Mouse (Mus musculus): ENCODE measurements around the gene Pcdh15.

Gene Pcdh15

GRCm38 (mm10) chr10:73098966-73099845, at the start of gene Pcdh15:
Gene Pcdh15 (plus strand): TSS chr10:73099342.
- ChIA-PET POLR2A (interaction anchor here in 2 of 4 experiments (0.6 to 2.0 kb wide), 3 partner anchors 67 to 980 kb away, joined by 3 to 4 read pairs (median 4); no protein-coding TSS in a partner anchor), CTCF (interaction anchor here in 3 of 4 experiments (1.0 to 1.5 kb wide), 7 partner anchors 9 to 301 kb away, joined by 4 to 10 read pairs (median 4); no protein-coding TSS in a partner anchor)

DNA sequence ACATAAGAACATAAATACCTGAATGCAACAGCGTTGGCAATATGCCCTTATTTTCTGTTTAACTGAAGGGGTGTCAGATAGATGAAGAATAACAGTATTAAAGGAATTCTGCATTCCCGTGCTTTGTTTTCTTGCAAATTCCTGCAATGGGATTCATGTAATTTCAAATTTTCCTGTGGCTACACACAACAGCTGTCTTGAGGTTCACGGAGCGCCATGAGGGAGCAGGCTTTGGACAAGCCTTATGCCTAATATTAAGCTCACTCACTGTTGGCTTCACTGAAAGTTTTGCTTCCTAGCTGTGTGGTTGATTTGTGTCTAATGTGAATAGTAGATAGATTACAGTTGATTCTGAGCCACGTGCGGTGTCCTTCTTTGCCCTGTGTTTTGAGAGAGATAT, 47.1 kb upstream of the Pcdh15 start:
- ChIA-PET POLR2A (no interaction called here), CTCF (no interaction called here)

GRCm38 (mm10) chr10:73059726-73060230, 39.4 kb upstream of the Pcdh15 start:
- ChIA-PET POLR2A (no interaction called here), CTCF (no interaction called here)

- ChIA-PET POLR2A (no interaction called here), CTCF (interaction anchor here in 3 of 4 experiments (0.6 to 1.5 kb wide), 3 partner anchors 17 to 20 kb away, joined by 3 to 4 read pairs (median 4); no protein-coding TSS in a partner anchor)
Measured at GRCm38 (mm10) chr10:73086703-73087102, 12.4 kb upstream of the Pcdh15 start.

GRCm38 (mm10) chr10:73096531-73097135, 2.5 kb upstream of the Pcdh15 start:
- POLR2A ChIA-PET: no interaction called here
- CTCF ChIA-PET: interaction anchor here in 1 of 4 experiments (0.6 kb wide), 1 partner anchor 1201 kb away, joined by 3 read pairs; no protein-coding TSS in a partner anchor

- POLR2A ChIA-PET: no interaction called here
- CTCF ChIA-PET: interaction anchor here in 1 of 4 experiments (0.9 kb wide), 1 partner anchor 57 kb away, joined by 3 read pairs; no protein-coding TSS in a partner anchor
Measured at GRCm38 (mm10) chr10:73097176-73097575, 2.0 kb upstream of the Pcdh15 start.

DNA sequence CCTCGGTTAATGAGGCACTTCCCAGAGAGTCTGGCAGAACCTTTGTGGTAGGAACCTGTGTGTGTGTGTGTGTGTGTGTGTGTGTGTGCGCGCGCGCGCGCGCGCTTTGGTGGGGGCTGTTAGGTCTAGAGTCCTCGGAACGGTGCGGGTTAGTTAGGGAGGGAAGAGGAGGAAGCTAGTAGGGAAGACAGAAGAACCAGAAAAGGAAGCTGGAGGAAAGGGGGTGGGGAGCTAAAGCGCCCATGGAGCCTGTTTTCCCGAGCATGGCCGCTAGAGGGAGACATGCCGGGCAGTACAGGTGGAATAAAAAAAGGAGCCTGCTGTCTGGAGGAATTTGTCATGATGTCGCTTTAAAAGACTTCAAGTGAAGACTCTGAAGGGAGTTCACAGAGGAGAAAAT, 1.2 kb upstream of the Pcdh15 start:
- CTCF ChIA-PET: interaction anchor here (0.6 to 1.3 kb wide), 11 partner anchors 8 to 1897 kb away, joined by 3 to 10 read pairs (median 3); no protein-coding TSS in a partner anchor
- POLR2A ChIA-PET: interaction anchor here in 2 of 4 experiments (1.2 to 2.0 kb wide), 2 partner anchors 66 to 86 kb away, joined by 3 to 4 read pairs; no protein-coding TSS in a partner anchor

GRCm38 (mm10) chr10:73099846-73100241, 702 bp downstream of the Pcdh15 start:
- ChIA-PET CTCF (interaction anchor here in 3 of 4 experiments (1.0 to 1.5 kb wide), 5 partner anchors 8 to 301 kb away, joined by 4 to 6 read pairs (median 4); no protein-coding TSS in a partner anchor), POLR2A (interaction anchor here in 1 of 4 experiments (0.6 to 2.0 kb wide), 2 partner anchors 68 to 981 kb away, joined by 4 read pairs; no protein-coding TSS in a partner anchor)

DNA sequence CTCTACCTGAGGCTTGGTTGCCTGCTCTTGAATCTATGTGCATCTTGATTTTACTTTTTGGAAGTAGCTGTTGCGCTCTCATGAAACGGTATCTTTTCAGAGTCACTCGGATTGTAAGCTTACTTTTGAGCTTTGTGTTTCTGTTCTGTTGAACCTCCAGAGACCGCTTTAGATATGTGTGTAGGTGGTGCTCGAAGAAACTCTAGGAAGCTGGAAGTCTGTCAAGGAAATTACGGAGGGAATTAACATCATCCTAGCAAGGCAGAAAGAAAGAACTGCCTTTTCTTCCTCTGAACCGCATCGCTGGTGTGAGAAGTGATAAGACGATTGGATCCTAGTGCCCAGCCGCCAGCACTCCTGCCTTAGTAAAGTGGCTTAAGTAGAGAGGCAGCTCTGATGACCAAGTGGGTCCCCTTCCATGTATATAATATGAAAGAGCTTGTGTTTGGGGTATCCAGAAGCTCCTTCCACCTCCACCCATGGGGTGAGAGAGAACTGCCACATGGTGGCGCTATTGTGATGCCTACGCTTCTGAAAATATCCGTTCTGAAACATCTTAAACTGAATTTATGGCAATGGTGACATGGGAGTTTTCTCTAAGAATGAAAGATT, 4.3 kb downstream of the Pcdh15 start:
- CTCF ChIA-PET: interaction anchor here (0.5 to 4.1 kb wide), 17 partner anchors 8 to 1762 kb away, joined by 3 to 44 read pairs (median 4); no protein-coding TSS in a partner anchor
- POLR2A ChIA-PET: no interaction called here

DNA sequence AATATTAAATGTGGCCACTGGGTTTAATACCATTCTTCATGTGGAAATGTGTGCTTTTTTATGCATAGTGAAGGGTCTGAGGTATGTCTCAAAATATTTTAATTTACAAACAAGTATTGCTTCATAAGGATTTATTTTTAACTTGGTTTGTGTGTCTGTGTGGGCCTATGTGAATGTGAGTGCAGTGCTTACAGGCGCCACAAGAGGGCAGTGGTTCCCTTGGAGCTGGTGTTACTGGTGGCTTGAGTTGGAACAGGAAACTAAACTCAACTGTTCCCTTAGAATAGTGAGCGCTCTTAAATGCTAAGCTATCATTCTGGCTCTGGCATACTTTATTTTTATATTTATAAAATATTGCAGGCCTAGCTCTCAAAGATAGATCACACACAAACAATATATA, 6.8 kb downstream of the Pcdh15 start:
- POLR2A ChIA-PET: no interaction called here
- CTCF ChIA-PET: interaction anchor here (0.6 to 4.1 kb wide), 13 partner anchors 8 to 1810 kb away, joined by 3 to 44 read pairs (median 5); no protein-coding TSS in a partner anchor

GRCm38 (mm10) chr10:73137985-73138384, 38.8 kb downstream of the Pcdh15 start:
- ChIA-PET POLR2A (no interaction called here), CTCF (no interaction called here)

- POLR2A ChIA-PET: no interaction called here
- CTCF ChIA-PET: no interaction called here
Measured at GRCm38 (mm10) chr10:73147543-73147942, 48.4 kb downstream of the Pcdh15 start.

DNA sequence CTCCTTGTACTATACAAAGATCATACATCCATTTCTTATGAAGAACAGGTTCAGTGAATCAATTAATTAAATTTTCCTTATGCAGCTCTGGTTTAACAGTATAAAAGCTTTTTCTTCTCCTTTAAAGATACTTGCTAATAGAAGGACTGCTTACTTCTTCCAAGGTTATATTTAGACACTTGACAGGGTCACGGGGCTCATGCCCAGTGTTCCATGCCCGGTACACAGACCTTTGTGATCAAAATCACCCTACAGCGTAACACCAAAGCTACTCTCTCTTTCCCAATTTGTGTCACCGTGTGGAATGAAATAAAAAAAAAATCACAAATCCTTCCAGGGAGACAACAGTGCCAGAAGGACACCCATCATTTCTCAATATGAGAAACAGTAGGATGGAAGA, 48.8 kb downstream of the Pcdh15 start:
- CTCF ChIA-PET: no interaction called here

GRCm38 (mm10) chr10:73154544-73154943, 55.4 kb downstream of the Pcdh15 start:
- CTCF ChIA-PET: no interaction called here
- POLR2A ChIA-PET: no interaction called here

More for the DNA sequence above, 48.8 kb downstream of the Pcdh15 start:
- POLR2A ChIA-PET: no interaction called here

DNA sequence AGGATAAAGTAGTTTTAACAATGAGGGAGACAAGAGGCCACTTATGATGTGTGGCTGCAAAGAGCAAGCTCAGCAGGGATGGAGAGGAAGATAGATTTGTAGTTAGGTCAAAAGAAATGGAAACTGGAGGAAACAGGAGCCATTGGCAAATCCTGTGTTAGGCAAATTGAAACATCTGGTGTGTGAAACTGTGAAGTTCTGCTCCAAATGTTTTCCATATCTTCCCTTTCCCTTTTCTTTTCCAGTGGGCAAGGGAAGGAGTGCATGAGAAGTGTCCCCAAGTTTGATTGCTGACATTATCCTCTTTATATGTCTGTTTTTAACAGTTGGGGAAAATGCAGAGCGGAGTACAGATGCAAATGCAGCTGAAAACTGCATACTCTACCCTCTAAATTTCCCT, 62.6 kb downstream of the Pcdh15 start:
- ChIA-PET CTCF (interaction anchor here in 1 of 4 experiments (0.7 kb wide), 1 partner anchor 260 kb away, joined by 4 read pairs; no protein-coding TSS in a partner anchor), POLR2A (no interaction called here)

GRCm38 (mm10) chr10:73216001-73216400, 116.9 kb downstream of the Pcdh15 start:
- ChIA-PET CTCF (no interaction called here), POLR2A (no interaction called here)

- ChIA-PET POLR2A (no interaction called here), CTCF (no interaction called here)
Measured at GRCm38 (mm10) chr10:73242294-73242693, 143.2 kb downstream of the Pcdh15 start.

DNA sequence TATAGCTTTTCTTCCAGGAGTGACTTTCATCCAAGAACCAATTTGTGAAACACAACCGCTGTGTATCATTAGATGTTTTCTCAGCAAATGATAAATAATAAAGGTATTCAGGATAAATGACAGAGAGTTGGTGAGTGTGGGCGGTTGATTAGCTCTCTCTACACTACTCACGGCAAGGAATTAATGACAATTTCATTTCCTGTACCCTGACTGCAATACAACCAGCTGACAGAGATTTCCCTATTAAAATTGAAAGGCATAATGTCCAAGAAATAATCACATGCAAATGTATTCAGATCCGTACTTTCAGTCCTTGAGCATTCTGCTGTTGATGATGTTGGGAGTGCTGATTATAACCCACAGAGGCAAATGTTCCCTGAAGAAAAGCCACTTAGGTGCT, 181.3 kb downstream of the Pcdh15 start:
- ChIA-PET POLR2A (no interaction called here), CTCF (no interaction called here)

GRCm38 (mm10) chr10:73296456-73296855, 197.3 kb downstream of the Pcdh15 start:
- ChIA-PET CTCF (no interaction called here), POLR2A (no interaction called here)

DNA sequence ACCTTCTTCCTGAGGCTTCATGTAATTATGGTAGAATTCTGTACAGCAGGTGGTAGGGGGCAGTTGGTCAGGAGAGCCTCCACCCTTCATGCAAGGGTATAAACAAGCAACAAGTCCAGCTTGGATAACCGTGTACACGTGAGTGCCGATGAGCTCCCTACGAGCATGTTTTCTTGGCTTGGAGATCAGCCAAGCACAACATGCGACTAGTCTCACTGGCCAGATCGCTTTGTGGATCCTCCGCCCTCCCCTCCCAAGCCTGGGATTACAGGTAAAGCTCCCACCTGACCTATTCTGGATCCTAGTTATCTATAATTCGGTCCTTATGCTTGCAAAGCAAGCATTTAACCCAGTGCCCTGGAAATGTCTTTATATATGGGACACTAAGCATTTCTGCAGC, 202.8 kb downstream of the Pcdh15 start:
- POLR2A ChIA-PET: no interaction called here
- CTCF ChIA-PET: no interaction called here

Measured in embryonic stem cell, embryonic (primary cell).